Mouse (Mus musculus): ENCODE measurements around the gene Grm8. TPM values are rescaled to one million over a fixed set of nuclear protein-coding genes. Genes with fewer than 3 reads are reported as not detected.

Grm8 gene
- polyA plus RNA-seq, 1 experiment from 2014 or later: 16.1 TPM

GRCm38 (mm10) chr6:27646503-27646902 is 488.5 kb downstream of the Grm8 start:
- Histone ChIP-seq H3K27ac (ENCODE audit: low read depth, low read length) (no peak overlapping the region), H3K27me3 (replicated peaks; ENCODE audit: control insufficient read depth, insufficient read depth, low read length) (no peaks in the 10 kb centered on the region), H3K9ac (ENCODE audit: low read depth, low read length) (no peak overlapping the region), H3K4me2 (ENCODE audit: low read length) (no peak overlapping the region), H3K36me3 (ENCODE audit: control insufficient read depth, insufficient read depth, low read length) (no peaks in the 10 kb centered on the region), H3K4me3 (ENCODE audit: low read length) (no peak overlapping the region), H3K4me1 (ENCODE audit: control insufficient read depth, insufficient read depth, low read depth, low read length) (no peaks in the 10 kb centered on the region), H3K9me3 (ENCODE audit: control insufficient read depth, low read length) (no peaks in the 10 kb centered on the region)
- ATAC-seq: no peak
- WGBS: 58% methylated on average over 1 of the region's 1 CpGs

- no peaks in the 10 kb centered on the region for H3K27me3 ChIP-seq (replicated peaks; ENCODE audit: control insufficient read depth, insufficient read depth, low read length)
- H3K4me1 ChIP-seq (ENCODE audit: control insufficient read depth, insufficient read depth, low read depth, low read length): no peaks in the 10 kb centered on the region
- no peak overlapping the region for H3K4me2 ChIP-seq (ENCODE audit: low read length)
- H3K36me3 ChIP-seq (ENCODE audit: control insufficient read depth, insufficient read depth, low read length): no peaks in the 10 kb centered on the region
- no peaks in the 10 kb centered on the region for H3K9me3 ChIP-seq (ENCODE audit: control insufficient read depth, low read length)
- no peak overlapping the region for H3K27ac ChIP-seq (ENCODE audit: low read depth, low read length)
- 80% methylated on average over 5 of the region's 5 CpGs for WGBS
- no peak overlapping the region for H3K4me3 ChIP-seq (ENCODE audit: low read length)
- ATAC-seq: no peak
- H3K9ac ChIP-seq (ENCODE audit: low read depth, low read length): no peak overlapping the region
Observed at GRCm38 (mm10) chr6:27645054-27645453, 489.9 kb downstream of the Grm8 start.

- H3K36me3 ChIP-seq (ENCODE audit: control insufficient read depth, insufficient read depth, low read length): no peaks in the 10 kb centered on the region
- no peaks in the 10 kb centered on the region for H3K9me3 ChIP-seq (ENCODE audit: control insufficient read depth, low read length)
- H3K4me1 ChIP-seq (ENCODE audit: control insufficient read depth, insufficient read depth, low read depth, low read length): no peaks in the 10 kb centered on the region
- no peak overlapping the region for H3K4me3 ChIP-seq (ENCODE audit: low read length)
- H3K4me2 ChIP-seq (ENCODE audit: low read length): no peak overlapping the region
- 83% methylated on average over 3 of the region's 3 CpGs for WGBS
- H3K27ac ChIP-seq (ENCODE audit: low read depth, low read length): no peak overlapping the region
- H3K27me3 ChIP-seq (replicated peaks; ENCODE audit: control insufficient read depth, insufficient read depth, low read length): no peaks in the 10 kb centered on the region
- H3K9ac ChIP-seq (ENCODE audit: low read depth, low read length): no peak overlapping the region
- ATAC-seq: no peak
Observed at GRCm38 (mm10) chr6:27635898-27636297, 499.1 kb downstream of the Grm8 start.

GRCm38 (mm10) chr6:27617472-27617871 is 517.5 kb downstream of the Grm8 start:
- Histone ChIP-seq H3K4me3 (ENCODE audit: low read length) (no peak overlapping the region), H3K4me2 (ENCODE audit: low read length) (no peak overlapping the region), H3K27me3 (replicated peaks; ENCODE audit: control insufficient read depth, insufficient read depth, low read length) (no peaks in the 10 kb centered on the region), H3K4me1 (ENCODE audit: control insufficient read depth, insufficient read depth, low read depth, low read length) (no peaks in the 10 kb centered on the region), H3K9ac (ENCODE audit: low read depth, low read length) (no peak overlapping the region), H3K27ac (ENCODE audit: low read depth, low read length) (no peak overlapping the region), H3K36me3 (ENCODE audit: control insufficient read depth, insufficient read depth, low read length) (no peaks in the 10 kb centered on the region), H3K9me3 (ENCODE audit: control insufficient read depth, low read length) (no peaks in the 10 kb centered on the region)
- no peak for ATAC-seq
- 42% methylated on average over 4 of the region's 4 CpGs for WGBS

GRCm38 (mm10) chr6:27580485-27580884 is 554.5 kb downstream of the Grm8 start:
- H3K9me3 ChIP-seq (ENCODE audit: control insufficient read depth, low read length): no peaks in the 10 kb centered on the region
- H3K36me3 ChIP-seq (ENCODE audit: control insufficient read depth, insufficient read depth, low read length): no peaks in the 10 kb centered on the region
- H3K27me3 ChIP-seq (replicated peaks; ENCODE audit: control insufficient read depth, insufficient read depth, low read length): no peaks in the 10 kb centered on the region
- no peak overlapping the region for H3K27ac ChIP-seq (ENCODE audit: low read depth, low read length)
- no peak overlapping the region for H3K4me2 ChIP-seq (ENCODE audit: low read length)
- H3K9ac ChIP-seq (ENCODE audit: low read depth, low read length): no peak overlapping the region
- no peaks in the 10 kb centered on the region for H3K4me1 ChIP-seq (ENCODE audit: control insufficient read depth, insufficient read depth, low read depth, low read length)
- 48% methylated on average over 2 of the region's 2 CpGs for WGBS
- no peak for ATAC-seq
- H3K4me3 ChIP-seq (ENCODE audit: low read length): no peak overlapping the region

GRCm38 (mm10) chr6:27545516-27545915 is 589.5 kb downstream of the Grm8 start:
- Histone ChIP-seq H3K4me3 (ENCODE audit: low read length) (no peak overlapping the region), H3K27me3 (replicated peaks; ENCODE audit: control insufficient read depth, insufficient read depth, low read length) (no peaks in the 10 kb centered on the region), H3K9me3 (ENCODE audit: control insufficient read depth, low read length) (no peaks in the 10 kb centered on the region), H3K36me3 (ENCODE audit: control insufficient read depth, insufficient read depth, low read length) (no peaks in the 10 kb centered on the region), H3K4me2 (ENCODE audit: low read length) (no peak overlapping the region), H3K4me1 (ENCODE audit: control insufficient read depth, insufficient read depth, low read depth, low read length) (no peaks in the 10 kb centered on the region), H3K27ac (ENCODE audit: low read depth, low read length) (no peak overlapping the region), H3K9ac (ENCODE audit: low read depth, low read length) (no peak overlapping the region)
- ATAC-seq: no peak
- 67% methylated on average over 6 of the region's 6 CpGs for WGBS

GRCm38 (mm10) chr6:27517620-27518019 is 617.4 kb downstream of the Grm8 start:
- no peak for ATAC-seq
- Histone ChIP-seq H3K36me3 (ENCODE audit: control insufficient read depth, insufficient read depth, low read length) (no peaks in the 10 kb centered on the region), H3K9ac (ENCODE audit: low read depth, low read length) (no peak overlapping the region), H3K27ac (ENCODE audit: low read depth, low read length) (no peak overlapping the region), H3K9me3 (ENCODE audit: control insufficient read depth, low read length) (no peaks in the 10 kb centered on the region), H3K4me2 (ENCODE audit: low read length) (no peak overlapping the region), H3K27me3 (replicated peaks; ENCODE audit: control insufficient read depth, insufficient read depth, low read length) (no peaks in the 10 kb centered on the region), H3K4me1 (ENCODE audit: control insufficient read depth, insufficient read depth, low read depth, low read length) (no peaks in the 10 kb centered on the region), H3K4me3 (ENCODE audit: low read length) (no peak overlapping the region)
- 59% methylated on average over 1 of the region's 1 CpGs for WGBS

GRCm38 (mm10) chr6:27460998-27461397 is 674.0 kb downstream of the Grm8 start:
- WGBS: 55% methylated on average over 5 of the region's 5 CpGs
- no peak overlapping the region for H3K4me3 ChIP-seq (ENCODE audit: low read length)
- no peaks in the 10 kb centered on the region for H3K27me3 ChIP-seq (replicated peaks; ENCODE audit: control insufficient read depth, insufficient read depth, low read length)
- H3K4me2 ChIP-seq (ENCODE audit: low read length): no peak overlapping the region
- no peak overlapping the region for H3K9ac ChIP-seq (ENCODE audit: low read depth, low read length)
- ATAC-seq: no peak
- H3K4me1 ChIP-seq (ENCODE audit: control insufficient read depth, insufficient read depth, low read depth, low read length): no peaks in the 10 kb centered on the region
- no peaks in the 10 kb centered on the region for H3K9me3 ChIP-seq (ENCODE audit: control insufficient read depth, low read length)
- no peak overlapping the region for H3K27ac ChIP-seq (ENCODE audit: low read depth, low read length)
- H3K36me3 ChIP-seq (ENCODE audit: control insufficient read depth, insufficient read depth, low read length): no peaks in the 10 kb centered on the region

GRCm38 (mm10) chr6:27408473-27408872 is 726.5 kb downstream of the Grm8 start:
- Histone ChIP-seq H3K9me3 (ENCODE audit: control insufficient read depth, low read length) (no peaks in the 10 kb centered on the region), H3K4me3 (ENCODE audit: low read length) (no peak overlapping the region), H3K27me3 (replicated peaks; ENCODE audit: control insufficient read depth, insufficient read depth, low read length) (no peaks in the 10 kb centered on the region), H3K27ac (ENCODE audit: low read depth, low read length) (no peak overlapping the region), H3K9ac (ENCODE audit: low read depth, low read length) (no peak overlapping the region), H3K4me2 (ENCODE audit: low read length) (no peak overlapping the region), H3K4me1 (ENCODE audit: control insufficient read depth, insufficient read depth, low read depth, low read length) (no peaks in the 10 kb centered on the region), H3K36me3 (ENCODE audit: control insufficient read depth, insufficient read depth, low read length) (no peaks in the 10 kb centered on the region)
- WGBS: 59% methylated on average over 4 of the region's 4 CpGs
- ATAC-seq: peak; percentile 90

GRCm38 (mm10) chr6:27372416-27372815 is 762.6 kb downstream of the Grm8 start:
- no peak overlapping the region for H3K4me2 ChIP-seq (ENCODE audit: low read length)
- H3K9me3 ChIP-seq (ENCODE audit: control insufficient read depth, low read length): no peaks in the 10 kb centered on the region
- no peak overlapping the region for H3K9ac ChIP-seq (ENCODE audit: low read depth, low read length)
- ATAC-seq: no peak
- no peaks in the 10 kb centered on the region for H3K4me1 ChIP-seq (ENCODE audit: control insufficient read depth, insufficient read depth, low read depth, low read length)
- H3K27me3 ChIP-seq (replicated peaks; ENCODE audit: control insufficient read depth, insufficient read depth, low read length): no peaks in the 10 kb centered on the region
- no peak overlapping the region for H3K27ac ChIP-seq (ENCODE audit: low read depth, low read length)
- no peak overlapping the region for H3K4me3 ChIP-seq (ENCODE audit: low read length)
- no peaks in the 10 kb centered on the region for H3K36me3 ChIP-seq (ENCODE audit: control insufficient read depth, insufficient read depth, low read length)

Measured in hindbrain, embryonic 16.5 days (tissue).